Mouse (Mus musculus) urinary bladder, postnatal 36 days (tissue): ENCODE results near the gene Pakap.

ENCODE experiments used
- DNase-seq, 2 experiments: peaks; one replicate each; pipeline ENCODE4 v3.0.0; 2022; ENCODE audit warnings: low spot score in 2 of 2, mixed read lengths in 1 of 2

The Pakap gene

DNA sequence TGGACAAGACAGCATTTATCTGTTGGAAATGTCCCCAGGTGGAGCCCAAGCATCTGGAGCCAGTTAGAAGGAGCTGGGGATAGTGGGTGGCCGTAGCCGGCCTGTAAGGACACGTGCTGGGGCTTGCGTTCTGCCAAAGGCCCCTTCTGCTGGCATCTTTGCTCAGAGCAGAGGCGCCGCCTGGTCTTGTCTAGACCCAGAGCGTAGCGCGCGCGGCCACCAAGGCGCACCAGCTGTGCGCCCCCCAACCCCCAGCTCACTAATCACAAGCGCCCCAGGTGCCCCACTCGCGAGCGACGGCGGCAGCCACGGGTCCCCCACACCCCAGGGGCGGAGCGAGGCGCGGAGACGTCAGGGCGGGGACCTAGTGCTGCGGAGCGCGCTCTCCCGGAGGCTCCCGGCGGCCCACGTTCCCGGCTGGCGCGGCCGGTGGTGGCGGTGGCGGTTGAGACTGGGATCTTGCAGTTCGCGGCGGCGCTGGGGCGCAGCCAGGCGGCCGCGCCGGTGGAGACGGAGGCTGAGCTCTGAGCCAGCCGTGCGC lies at the start of gene Pakap:
TSS of gene Pakap (plus strand) at position 514 of the 541 bp plus-strand sequence.
- DNase-seq, result peak; percentile 23 to 39

DNA sequence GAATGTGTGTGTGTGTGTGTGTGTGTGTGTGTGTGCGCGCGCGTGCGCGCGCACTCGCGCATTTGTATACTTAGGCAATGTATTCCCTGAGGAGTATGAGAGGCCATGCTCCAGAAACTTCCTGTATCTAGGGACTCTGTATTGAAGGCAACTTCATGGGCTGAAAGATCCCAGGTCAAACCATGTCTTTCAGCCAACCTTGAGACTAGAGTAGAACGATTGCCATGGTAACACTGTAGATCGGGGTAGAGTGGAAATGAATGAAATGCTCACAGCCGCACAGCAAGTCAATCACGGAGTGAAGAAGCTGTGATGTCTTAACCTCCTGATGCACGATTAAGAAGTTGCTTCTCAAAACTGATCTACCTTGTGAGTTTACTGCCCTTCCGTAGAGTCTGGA lies 44.5 kb upstream of the Pakap start:
- no peak for DNase-seq

DNA sequence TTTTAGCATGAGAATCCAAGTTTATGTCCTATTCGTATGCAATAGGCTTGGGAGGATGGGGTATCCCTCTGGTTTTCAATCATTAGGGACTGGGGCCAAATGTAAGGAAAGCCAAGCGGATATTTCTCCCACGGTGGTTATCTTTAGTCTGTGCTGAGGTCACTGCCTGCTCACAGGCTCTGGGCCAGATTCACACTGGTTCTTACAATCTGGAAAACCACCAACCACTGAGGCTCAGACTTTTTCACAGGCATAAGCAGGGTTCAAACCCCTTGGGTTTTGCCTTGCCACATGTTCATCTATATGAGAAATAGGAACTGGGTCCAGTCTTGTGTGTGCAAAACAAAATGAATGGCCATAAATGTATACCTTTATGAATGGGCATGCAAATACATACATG lies 43.5 kb upstream of the Pakap start:
- DNase-seq, result no peak

DNA sequence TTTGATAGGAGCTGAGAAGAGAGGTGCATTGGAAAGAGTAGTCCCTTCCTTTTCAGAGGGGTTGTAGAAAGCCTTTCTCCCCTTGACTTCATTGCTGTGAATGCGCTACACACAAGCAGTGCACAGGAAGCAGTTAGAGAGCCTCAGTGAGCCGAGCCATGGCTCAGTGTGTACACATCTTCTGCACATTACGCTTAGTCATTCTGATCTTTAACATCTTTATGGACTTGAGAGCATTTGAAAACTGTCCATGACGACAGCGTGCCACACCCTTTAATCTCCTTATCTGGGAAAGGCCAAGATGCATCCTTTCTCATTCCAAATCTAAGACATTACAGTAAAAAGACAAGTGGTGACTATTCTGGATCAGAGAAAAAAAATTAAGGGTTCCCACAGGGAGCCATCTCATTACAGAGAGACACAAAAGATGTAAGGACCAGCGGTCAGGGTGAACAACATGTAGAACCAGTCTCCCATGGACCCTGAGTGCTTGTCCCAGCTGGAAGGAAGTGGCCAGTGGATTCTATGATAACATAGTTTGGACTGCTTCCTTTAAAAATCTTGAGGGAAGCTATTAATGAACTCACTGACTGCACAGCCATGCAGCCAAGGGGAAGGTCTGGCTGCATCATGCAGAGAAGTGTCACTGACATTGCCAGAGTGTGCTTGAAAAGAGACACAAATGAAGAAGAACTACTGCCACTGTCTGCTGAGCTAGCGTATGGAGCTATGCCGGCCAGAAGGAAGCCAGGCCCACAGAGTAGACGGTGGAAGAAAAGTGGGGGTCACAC lies 42.6 kb upstream of the Pakap start:
- DNase-seq, result no peak

DNA sequence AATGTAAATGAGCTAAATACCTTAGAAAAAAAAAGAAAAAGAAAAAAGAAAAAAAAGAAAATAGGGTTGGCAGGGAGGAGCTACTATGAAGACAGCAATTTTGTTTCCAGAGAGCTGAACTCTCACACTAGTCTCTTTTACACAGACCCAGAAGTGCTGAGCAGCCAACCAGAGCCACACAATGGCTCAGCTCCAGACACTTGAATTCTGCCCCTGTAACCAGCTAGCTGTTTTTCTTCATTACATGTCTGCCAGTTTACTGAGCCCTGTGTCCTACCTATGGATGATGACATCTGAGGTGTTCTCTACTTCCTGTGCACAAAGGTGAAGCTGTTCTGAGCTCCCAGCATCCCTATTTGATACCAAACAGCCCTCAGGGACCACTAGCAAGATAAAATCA lies 39.7 kb upstream of the Pakap start:
- DNase-seq, result no peak

- no peak for DNase-seq
Measured at GRCm38 (mm10) chr4:57533686-57534085, 34.3 kb upstream of the Pakap start.

DNA sequence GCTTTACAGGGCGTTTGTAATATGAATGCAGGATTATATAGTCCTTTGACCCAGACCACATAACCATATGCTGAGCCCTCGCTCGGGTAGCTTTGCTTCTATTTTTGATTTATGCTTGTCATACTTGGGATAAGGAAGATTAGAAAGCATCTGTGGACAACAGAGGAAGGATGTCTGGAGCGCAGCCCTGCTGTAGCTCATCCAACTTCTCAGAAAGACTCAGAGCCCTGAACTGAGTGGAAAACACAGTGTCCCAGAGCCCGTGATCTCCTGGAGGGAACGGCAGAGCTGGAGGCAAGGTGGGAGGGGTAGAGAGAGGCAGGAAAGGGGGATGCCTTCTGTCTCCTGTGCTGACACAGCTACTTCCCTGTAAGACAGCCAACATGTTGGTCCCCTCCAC lies 33.7 kb upstream of the Pakap start:
- DNase-seq, result no peak

GRCm38 (mm10) chr4:57535087-57535486 lies 32.9 kb upstream of the Pakap start:
- DNase-seq, result no peak

GRCm38 (mm10) chr4:57538029-57538688 lies 29.8 kb upstream of the Pakap start:
- DNase-seq, result no peak

- DNase-seq, result peak in 1 of 2 experiments; percentile 24
Measured at GRCm38 (mm10) chr4:57543692-57544256, 24.2 kb upstream of the Pakap start.

DNA sequence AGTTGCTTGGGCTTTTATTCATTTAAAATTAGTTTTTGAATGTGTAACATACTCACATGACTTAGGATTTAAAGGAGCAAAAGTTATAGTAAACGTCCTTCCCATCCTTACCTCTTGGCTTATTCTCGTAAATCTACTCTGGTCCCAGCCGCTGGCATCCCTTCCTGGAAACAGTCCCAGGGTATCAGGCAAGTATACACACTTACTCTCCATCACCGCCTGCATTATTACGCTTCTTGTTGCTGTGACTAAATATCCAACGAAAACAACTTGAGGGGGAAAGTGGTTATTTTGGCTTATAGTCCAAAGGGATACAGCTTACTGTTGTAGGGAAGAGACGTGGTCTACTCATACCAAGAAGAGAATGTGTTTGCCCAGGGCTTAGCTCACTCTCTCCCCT lies 20.2 kb upstream of the Pakap start:
- no peak for DNase-seq

DNA sequence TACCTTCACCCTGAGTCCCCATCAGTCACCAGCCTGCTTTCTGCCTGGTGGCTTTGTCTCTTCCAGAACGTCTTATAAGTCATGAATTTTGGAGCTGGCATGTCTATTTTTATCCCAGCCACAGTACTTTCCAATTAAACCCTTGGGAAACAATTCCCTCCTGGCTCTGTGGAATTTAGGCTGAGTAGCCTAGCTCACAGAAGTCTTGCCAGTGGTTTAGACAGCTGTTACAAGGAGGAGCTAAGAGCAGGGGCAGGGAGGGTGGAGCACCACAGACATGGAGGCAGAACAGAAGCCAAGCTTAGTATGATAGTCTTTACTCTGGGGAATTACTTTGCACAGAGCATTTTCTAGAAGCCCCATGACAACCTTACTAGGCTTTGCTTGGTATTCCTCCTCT lies 17.8 kb upstream of the Pakap start:
- DNase-seq, result no peak

DNA sequence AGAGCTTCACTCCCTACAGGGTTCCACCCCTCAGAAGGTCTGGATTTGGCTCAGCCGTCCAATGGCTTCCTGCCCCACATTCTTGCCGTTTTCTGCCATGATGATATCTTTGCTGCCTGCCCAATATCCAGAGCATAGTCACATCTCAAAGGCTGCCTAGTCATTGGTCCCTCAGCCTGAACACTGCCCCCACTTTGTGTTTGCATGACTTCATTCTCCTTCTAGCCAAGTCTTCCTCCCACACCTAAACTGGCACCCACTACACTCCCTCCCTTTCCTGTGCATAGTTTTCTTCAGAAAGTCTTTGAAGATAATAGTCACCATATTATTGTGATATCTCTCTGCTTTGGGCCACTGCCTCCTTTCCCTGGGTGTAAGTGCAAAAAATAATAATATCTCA lies 10.9 kb upstream of the Pakap start:
- DNase-seq, result no peak

GRCm38 (mm10) chr4:57559438-57559837 lies 8.5 kb upstream of the Pakap start:
- DNase-seq, result no peak

GRCm38 (mm10) chr4:57560010-57560409 lies 8.0 kb upstream of the Pakap start:
- no peak for DNase-seq

DNA sequence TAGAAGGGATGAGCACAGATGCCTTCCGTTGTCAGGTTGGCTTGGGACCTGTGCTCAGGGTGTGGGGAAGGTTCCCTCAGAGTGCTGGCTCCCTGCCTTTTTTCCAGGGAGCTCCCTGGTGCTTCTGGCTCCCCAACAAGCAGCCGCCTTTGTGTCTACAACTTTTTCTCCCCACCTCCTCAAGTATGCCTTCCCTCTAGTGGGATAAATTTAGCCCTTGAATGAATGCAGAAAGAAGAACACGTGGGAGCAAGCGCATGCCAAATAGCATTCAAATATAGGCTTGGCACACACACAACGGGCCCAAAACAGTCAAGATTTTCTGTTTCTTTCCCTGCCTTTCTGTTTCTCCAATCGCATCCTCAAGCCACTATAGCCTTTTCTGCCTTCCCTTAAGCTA lies 6.9 kb upstream of the Pakap start:
- DNase-seq, result no peak

DNA sequence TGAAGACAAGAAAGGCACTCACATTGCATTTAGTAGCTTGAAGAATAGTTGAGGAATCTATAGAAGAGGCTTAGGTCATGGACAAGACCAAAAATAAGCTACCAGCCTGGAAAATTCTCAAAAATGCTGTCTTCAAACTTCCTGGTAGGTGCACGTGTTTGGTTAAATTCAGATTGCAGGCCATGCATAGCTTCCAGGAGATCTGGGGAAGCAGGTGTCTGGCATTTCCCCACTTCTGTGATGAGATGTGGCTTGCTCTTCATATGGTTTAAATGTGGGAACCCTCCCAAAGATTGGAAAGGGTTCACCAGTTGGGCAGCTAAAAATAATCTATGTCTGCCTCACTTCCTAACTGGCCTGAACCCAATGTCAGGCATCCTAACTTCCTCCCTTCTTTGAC lies 2.7 kb upstream of the Pakap start:
- no peak for DNase-seq

DNA sequence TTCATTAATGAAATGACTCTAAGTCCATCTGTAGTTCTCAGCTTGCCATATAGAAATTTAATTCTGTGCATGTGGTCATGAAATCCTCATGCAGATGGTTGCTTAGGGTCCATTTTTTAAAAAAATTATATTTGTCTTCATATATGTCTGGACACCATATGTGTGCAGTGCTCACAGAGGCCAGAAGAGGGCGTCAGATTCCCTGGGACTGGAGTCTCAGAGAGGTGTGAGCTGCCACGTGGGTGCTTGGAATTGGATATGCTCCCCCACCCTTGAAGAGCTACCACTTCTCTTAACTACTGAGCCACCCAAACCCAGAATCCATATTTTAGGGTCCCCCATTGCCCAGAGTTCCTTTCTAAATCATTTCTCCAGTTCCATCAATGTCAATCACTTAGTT lies 2.2 kb upstream of the Pakap start:
- DNase-seq, result no peak

DNA sequence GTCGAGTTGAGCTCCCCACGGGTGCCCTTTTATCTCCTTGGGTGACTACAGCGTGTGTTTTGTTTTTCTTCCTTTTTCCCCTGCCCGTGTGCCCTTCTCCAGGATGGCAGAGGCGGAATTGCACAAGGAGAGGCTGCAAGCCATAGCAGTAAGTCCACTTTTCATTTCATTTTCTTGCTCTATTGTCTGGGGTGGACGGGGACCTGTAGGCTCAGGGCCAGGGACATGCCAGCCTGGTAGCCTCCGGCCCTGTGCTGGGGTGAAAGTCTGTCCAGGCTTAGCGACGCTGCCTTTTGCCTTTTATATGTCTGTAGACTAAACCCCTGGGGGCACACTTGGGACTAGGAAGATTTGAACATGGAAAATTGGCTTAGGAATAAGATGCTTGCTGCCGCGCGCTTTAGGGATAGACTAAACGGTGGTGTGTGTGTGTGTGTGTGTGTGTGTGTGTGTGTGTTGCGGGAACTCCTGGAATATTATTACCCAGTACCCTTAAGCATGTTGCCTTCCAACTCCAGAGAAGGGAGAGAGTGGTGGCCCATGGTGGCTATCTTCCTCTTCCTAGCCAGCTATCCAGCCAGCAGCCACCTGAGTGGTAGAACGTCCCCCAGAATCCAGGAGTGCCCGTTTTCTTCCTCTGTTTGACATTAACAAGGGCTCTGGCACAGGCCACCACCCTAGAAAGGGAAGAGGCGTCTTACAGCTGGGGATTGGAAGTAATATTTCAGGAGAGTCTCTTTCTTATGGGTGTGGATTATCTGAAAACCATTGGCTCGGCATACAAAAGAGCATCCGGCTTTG lies 489 bp downstream of the Pakap start:
- DNase-seq, result no peak

DNA sequence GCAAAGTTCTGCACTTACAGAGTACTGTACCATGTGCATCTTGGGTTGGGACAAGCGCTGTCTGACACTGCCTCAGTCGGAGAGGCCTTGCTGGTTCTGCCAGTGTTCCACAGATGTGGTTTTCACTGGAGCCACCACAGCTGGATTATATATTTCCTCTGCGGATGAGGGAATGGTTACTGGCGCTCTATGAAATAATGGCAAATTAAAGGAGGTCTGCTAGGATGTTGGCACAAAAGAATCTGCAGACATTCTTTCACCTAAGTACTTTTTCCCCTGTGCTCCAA lies 1.0 kb downstream of the Pakap start:
- no peak for DNase-seq

DNA sequence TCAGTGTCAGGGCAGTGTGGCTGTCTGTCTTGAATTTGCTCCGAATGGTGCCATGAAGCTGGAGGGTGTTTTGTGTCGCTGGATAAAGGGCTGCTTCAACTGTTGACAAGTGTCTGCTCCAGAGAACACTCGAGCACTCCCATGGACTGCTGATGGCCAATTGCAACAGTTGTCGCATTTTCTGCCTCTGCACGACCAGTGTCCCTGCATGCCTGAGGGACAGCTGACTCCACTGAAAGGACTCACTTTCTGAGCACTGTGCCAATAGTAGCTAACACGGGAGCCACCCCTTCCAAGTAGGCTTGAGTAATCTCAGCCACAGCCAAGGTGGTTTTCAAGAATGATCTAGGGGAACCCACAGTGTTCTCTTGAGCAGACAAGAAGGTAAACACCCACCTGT lies 1.7 kb downstream of the Pakap start:
- no peak for DNase-seq

DNA sequence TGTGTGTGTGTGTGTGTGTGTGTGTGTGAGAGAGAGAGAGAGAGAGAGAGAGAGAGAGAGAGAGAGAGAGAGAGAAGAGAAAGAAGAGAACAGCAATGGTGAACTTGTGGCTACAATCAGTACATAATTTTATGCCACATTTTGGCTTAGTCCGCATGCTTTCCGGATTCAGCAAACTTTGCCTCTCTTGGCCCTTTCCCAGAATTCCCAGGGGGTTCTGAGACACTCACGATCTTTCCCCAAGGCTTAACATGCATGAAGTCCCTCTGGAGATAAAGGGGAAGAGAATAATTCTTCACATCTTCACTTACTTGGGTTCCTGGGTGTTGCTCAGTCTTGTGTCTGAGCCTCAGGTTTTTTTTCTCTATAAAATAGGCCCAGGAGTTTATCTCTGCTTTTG lies 2.2 kb downstream of the Pakap start:
- no peak for DNase-seq
